Mouse (Mus musculus) yolk sac, embryonic 10.5 days (tissue): ENCODE data around the gene Prss53.

Experiments
- DNase-seq: peaks from one replicate; pipeline ENCODE4 v3.0.0-alpha.2; 2017; ENCODE audit warnings: low spot score

Prss53 gene

DNA sequence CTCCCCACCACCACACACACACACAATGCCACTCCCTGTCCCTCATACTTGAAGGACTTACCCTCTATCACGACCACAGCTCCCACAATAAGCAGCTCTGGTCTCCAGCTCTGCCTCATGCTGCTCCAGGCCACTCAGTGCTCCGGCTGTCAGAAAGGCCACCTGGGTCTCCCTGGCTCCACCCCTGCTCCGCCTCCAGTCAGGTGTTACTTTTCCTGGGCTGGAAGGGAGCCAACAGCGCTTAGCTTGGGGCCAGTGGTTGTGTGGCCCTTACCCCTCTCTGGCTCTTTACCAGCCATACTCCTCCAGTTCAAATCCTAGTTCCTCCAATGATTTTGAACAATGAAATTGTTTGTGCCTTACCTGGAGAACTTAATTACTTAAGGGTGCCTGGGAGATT is at the start of gene Prss53:
Gene Prss53 (minus strand): TSS at position 173 of the 400 bp plus-strand sequence.
- DNase-seq = peak; percentile 74

GRCm38 (mm10) chr7:127936216-127936884 is 45.6 kb upstream of the Prss53 start:
- DNase-seq = no peak

GRCm38 (mm10) chr7:127935748-127936159 is 45.0 kb upstream of the Prss53 start:
- DNase-seq = no peak

DNA sequence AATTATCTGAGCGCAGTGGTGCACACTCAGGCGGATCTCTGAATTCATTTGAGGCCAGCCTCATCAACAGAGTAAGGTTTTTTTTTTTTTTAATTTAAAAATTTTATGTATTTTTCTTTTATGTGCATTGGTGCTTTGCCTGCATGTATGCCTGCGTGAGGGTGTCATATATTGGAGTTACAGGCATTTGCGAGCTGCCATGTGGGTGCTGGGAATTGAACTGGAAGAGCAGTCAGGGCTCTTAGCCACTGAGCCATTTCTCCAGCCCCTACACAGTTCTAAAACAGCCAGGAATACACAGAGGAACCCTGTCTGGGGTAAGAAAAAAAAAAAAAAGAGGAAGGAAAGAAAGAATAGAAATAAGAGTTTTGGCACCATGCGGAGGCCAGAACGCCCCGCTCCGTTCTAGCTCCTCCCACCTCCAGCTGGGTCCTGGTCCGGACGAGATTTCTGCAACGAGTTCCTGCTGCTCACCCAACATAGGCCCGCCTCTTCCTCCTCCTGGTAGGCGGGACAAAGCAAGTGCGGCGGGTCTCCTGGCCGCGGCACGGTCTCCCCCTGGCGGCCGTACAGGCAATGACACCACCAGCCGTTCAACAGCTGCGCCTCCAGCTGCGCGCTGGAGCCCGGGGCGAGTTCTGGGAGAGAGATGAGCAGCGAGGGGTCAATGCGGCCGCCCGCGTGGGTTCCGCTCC is 44.4 kb upstream of the Prss53 start:
- DNase-seq = peak; percentile 94

- DNase-seq = no peak
These were observed 43.3 kb upstream of the Prss53 start for GRCm38 (mm10) chr7:127934075-127934474.

GRCm38 (mm10) chr7:127932273-127933031 is 41.7 kb upstream of the Prss53 start:
- peak; percentile 87 for DNase-seq

GRCm38 (mm10) chr7:127931351-127932135 is 40.8 kb upstream of the Prss53 start:
- peak; percentile 88 for DNase-seq

- no peak for DNase-seq
These were observed 39.9 kb upstream of the Prss53 start for GRCm38 (mm10) chr7:127930636-127931035.

DNA sequence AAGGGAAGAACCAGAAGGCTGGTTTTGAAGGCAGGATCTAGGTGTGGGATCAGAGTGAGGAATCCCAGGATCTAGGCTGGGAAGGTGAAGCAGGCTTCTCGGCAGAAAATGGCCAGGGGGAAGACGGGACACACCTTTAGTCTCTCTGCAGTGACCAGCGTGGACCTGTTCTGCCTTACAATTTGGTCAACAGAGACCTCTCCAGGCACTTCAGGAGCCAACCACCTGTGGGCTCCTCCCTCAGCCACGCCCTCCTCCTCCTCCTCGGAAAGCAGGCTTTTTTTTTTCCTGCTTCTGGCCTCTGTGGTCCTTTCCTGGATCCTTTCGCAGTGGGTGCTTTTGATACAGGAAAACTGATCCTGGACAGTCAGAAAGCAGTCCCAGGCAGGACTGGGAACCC is 39.2 kb upstream of the Prss53 start, which contains the start of gene Prss8:
Gene Prss8 (minus strand): TSS at position 182 of the 400 bp plus-strand sequence.
- DNase-seq = peak; percentile 85

DNA sequence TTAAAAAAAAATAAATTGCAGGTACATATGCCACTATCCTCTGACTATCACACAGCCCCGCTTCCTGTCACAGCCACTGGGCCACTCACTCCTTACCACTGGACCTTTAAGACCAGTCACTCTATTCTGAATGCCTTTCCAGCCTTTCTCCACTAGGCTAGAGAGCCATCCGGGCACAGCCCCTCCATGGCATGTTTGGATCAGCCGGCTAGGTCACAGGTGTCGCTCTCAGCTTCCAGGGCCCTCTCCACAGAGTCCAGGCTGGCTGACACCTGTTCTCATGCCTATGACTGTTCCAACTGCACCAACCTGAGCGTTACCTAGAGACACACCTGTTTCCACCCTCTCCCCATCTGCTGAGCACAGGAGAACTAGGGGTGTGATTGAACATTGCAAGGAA is 37.8 kb upstream of the Prss53 start:
- no peak for DNase-seq

- DNase-seq = no peak
These were observed 37.0 kb upstream of the Prss53 start for GRCm38 (mm10) chr7:127927726-127928125.

GRCm38 (mm10) chr7:127926846-127927245 is 36.1 kb upstream of the Prss53 start:
- peak; percentile 85 for DNase-seq

GRCm38 (mm10) chr7:127926066-127926465 is 35.3 kb upstream of the Prss53 start:
- no peak for DNase-seq

GRCm38 (mm10) chr7:127925252-127925651 is 34.5 kb upstream of the Prss53 start:
- DNase-seq = no peak

GRCm38 (mm10) chr7:127923714-127924113 is 32.9 kb upstream of the Prss53 start:
- DNase-seq = no peak

GRCm38 (mm10) chr7:127922451-127923275 is 31.9 kb upstream of the Prss53 start:
- DNase-seq = peak; percentile 45

DNA sequence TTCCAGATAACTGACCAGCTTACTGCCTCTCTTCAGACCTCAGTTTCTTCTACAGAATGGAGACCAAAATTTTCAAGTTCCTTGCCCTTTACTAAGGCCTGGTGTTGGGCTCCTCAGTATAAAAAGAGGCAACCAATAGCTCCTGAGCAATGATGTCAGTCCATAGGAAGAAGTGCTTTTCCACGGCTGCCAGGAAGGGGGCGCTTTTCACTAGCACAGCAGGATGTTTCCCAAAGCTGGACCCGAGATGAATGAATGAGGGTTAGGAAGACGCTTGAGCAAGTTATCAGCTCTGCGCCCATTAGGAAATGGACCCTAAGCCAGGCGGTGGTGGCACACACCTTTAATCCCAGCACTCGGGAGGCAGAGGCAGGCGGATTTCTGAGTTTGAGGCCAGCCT is 30.7 kb upstream of the Prss53 start:
- DNase-seq = no peak

DNA sequence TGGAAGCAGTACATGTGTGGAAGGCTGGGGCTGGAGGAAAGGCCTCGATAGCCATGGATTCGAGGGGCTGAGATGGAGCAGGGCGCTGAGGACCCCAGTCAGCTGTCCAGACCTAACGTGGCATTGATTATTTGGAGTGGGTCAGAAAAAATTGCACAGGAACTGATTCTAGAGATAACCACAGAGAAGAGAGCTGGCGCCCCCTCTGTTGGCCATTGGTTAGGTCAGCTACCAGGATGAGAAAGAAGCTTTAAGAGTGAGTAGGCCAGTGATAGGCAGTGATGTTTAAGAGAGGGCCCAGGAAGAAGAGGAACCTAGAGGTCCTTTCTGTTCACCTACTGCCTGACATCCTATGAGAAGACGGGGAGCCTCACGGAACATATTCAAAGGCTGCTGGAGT is 28.5 kb upstream of the Prss53 start:
- DNase-seq = no peak

DNA sequence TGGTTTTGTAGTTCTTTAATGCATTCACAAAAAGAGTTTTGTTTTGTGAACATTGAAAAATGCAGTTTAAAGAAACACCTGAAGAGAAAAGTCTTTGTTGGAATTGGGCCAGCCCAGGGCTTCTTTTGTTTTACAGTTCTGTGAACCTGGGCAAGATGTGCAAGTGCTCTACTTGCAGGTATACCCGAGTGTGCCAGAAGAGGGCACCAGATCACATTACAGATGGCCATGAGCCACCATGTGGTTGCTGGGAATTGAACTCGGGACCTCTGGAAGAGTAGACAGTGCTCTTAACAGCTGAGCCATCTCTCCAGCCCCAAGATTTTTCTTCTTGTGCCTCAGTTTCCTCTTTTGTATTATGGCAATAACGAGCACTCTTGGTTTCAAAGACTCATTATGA is 27.4 kb upstream of the Prss53 start:
- no peak for DNase-seq

GRCm38 (mm10) chr7:127915293-127915692 is 24.5 kb upstream of the Prss53 start:
- no peak for DNase-seq

GRCm38 (mm10) chr7:127912938-127913337 is 22.2 kb upstream of the Prss53 start:
- DNase-seq = no peak
